Mouse (Mus musculus) stomach, embryonic 16.5 days (tissue): ENCODE data around the gene Cd300lb. TPM values are rescaled to one million over a fixed set of nuclear protein-coding genes. Genes with fewer than 3 reads are reported as not detected.

ENCODE experiments used
- ATAC-seq: fragments of 200-750 bp; cut with Nextera tagmentation; 2 replicates; pipeline ENCODE4 v1.8.0; 2017; ENCODE audit warnings: moderate number of reproducible peaks, moderate TSS enrichment; ENCODE audit not compliant: insufficient read depth, low FRiP score
- H3K27ac ChIP-seq: fragments of 300-500 bp; sonication (generic); 2 replicates; pipeline ENCODE4 v1.5.1; 2014; ENCODE audit warnings: low read length
- H3K27me3 ChIP-seq: fragments of 300-500 bp; sonication (generic); 2 replicates; pipeline ENCODE4 v1.6.1; 2014; ENCODE audit warnings: low read length, control low read depth, mixed read lengths; ENCODE audit not compliant: control insufficient read depth, insufficient read depth
- H3K36me3 ChIP-seq: fragments of 300-500 bp; sonication (generic); 2 replicates; pipeline ENCODE4 v1.6.1; 2014; ENCODE audit warnings: low read length; ENCODE audit not compliant: control insufficient read depth, insufficient read depth
- H3K4me1 ChIP-seq: fragments of 300-500 bp; sonication (generic); 2 replicates; pipeline ENCODE4 v1.6.1; 2014; ENCODE audit warnings: low read length, control low read depth, mixed read lengths; ENCODE audit not compliant: control insufficient read depth, insufficient read depth
- H3K4me2 ChIP-seq: fragments of 300-500 bp; sonication (generic); 2 replicates; pipeline ENCODE4 v1.6.1; 2014; ENCODE audit warnings: low read depth, low read length, mixed read lengths
- H3K4me3 ChIP-seq: fragments of 300-500 bp; sonication (generic); replicated peaks from 2 replicates; pipeline ENCODE4 v1.5.1; 2014; ENCODE audit warnings: mild to moderate bottlenecking, low read length
- H3K9ac ChIP-seq: fragments of 300-500 bp; sonication (generic); 2 replicates; pipeline ENCODE4 v1.6.1; 2014; ENCODE audit warnings: low read length
- H3K9me3 ChIP-seq: fragments of 300-500 bp; sonication (generic); replicated peaks from 2 replicates; pipeline ENCODE4 v1.6.1; 2016; ENCODE audit warnings: low read length, control low read depth; ENCODE audit not compliant: control insufficient read depth
- WGBS: fragments of 180-500 bp; shearing (Covaris S2); extraction: QIAGEN DNeasy Blood & Tissue Kit; methylation state at CpG from one replicate; pipeline ENCODE4 v1.1.7; 2014; 5-methylcytosine and 5-hydroxymethylcytosine counted together
- polyA plus RNA-seq: library from polyadenylated mRNA; unstranded; fragments of >200 nt; fragmentation: Nextera tagmentation; extraction: Ambion mirVana; gene quantifications from 2 replicates; pipeline ENCODE4 v1.2.1, GENCODE M21; 2015

The Cd300lb gene
- 0.74 and 1.2 TPM in 2 replicates for polyA plus RNA-seq

GRCm38 (mm10) chr11:114934144-114934543 lies at the start of gene Cd300lb:
Gene Cd300lb, minus strand, starts transcription at chr11:114934386.
- Histone ChIP-seq H3K9ac (no peak within 1 kb of the TSS), H3K4me2 (no peak within 1 kb of the TSS), H3K36me3 (no peaks in the 10 kb centered on the region), H3K4me3 (no peak within 1 kb of the TSS), H3K9me3 (no peaks in the 10 kb centered on the region), H3K27me3 (no peaks in the 10 kb centered on the region), H3K27ac (no peak within 1 kb of the TSS), H3K4me1 (no peaks in the 10 kb centered on the region)
- no peak for ATAC-seq
- WGBS, result 44% methylated on average over 6 of the region's 6 CpGs

- Histone ChIP-seq H3K9me3 (0 out of 2 replicates have a peak, but pooled peaks cover 4% of the 10 kb centered on the region), H3K4me2 (no peak overlapping the region), H3K9ac (no peak overlapping the region), H3K36me3 (no peaks in the 10 kb centered on the region), H3K4me3 (no peak overlapping the region), H3K27me3 (no peaks in the 10 kb centered on the region), H3K4me1 (no peaks in the 10 kb centered on the region), H3K27ac (no peak overlapping the region)
- 52% methylated on average over 4 of the region's 4 CpGs for WGBS
- no peak for ATAC-seq
Measured at GRCm38 (mm10) chr11:114981866-114982265, 47.7 kb upstream of the Cd300lb start.

- Histone ChIP-seq H3K36me3 (no peaks in the 10 kb centered on the region), H3K4me1 (no peaks in the 10 kb centered on the region), H3K4me3 (no peak overlapping the region), H3K9ac (no peak overlapping the region), H3K27me3 (no peaks in the 10 kb centered on the region), H3K27ac (no peak overlapping the region), H3K4me2 (no peak overlapping the region), H3K9me3 (no peaks in the 10 kb centered on the region)
- ATAC-seq, result no peak
- WGBS, result 74% methylated on average over 10 of the region's 10 CpGs
Measured at GRCm38 (mm10) chr11:114972726-114973125, 38.5 kb upstream of the Cd300lb start.

- WGBS, result 76% methylated on average over 9 of the region's 9 CpGs
- no peak within 1 kb of the TSS for H3K4me2 ChIP-seq
- H3K4me1 ChIP-seq, result no peaks in the 10 kb centered on the region
- no peaks in the 10 kb centered on the region for H3K9me3 ChIP-seq
- no peaks in the 10 kb centered on the region for H3K27me3 ChIP-seq
- no peak within 1 kb of the TSS for H3K9ac ChIP-seq
- H3K27ac ChIP-seq, result no peak within 1 kb of the TSS
- H3K36me3 ChIP-seq, result no peaks in the 10 kb centered on the region
- no peak for ATAC-seq
- H3K4me3 ChIP-seq, result no peak within 1 kb of the TSS
Measured at GRCm38 (mm10) chr11:114968752-114969207, 34.6 kb upstream of the Cd300lb start, which contains the start of gene Cd300c. Gene Cd300c, minus strand, starts transcription at chr11:114969157.

- WGBS, result 54% methylated on average over 3 of the region's 3 CpGs
- ATAC-seq, result no peak
- Histone ChIP-seq H3K36me3 (no peaks in the 10 kb centered on the region), H3K9ac (no peak overlapping the region), H3K4me1 (no peaks in the 10 kb centered on the region), H3K4me3 (no peak overlapping the region), H3K9me3 (no peaks in the 10 kb centered on the region), H3K27ac (no peak overlapping the region), H3K27me3 (no peaks in the 10 kb centered on the region), H3K4me2 (no peak overlapping the region)
Measured at GRCm38 (mm10) chr11:114965182-114965828, 31.1 kb upstream of the Cd300lb start.

GRCm38 (mm10) chr11:114960369-114960768 lies 26.2 kb upstream of the Cd300lb start:
- Histone ChIP-seq H3K27me3 (no peaks in the 10 kb centered on the region), H3K9me3 (no peaks in the 10 kb centered on the region), H3K4me2 (no peak overlapping the region), H3K4me1 (no peaks in the 10 kb centered on the region), H3K36me3 (no peaks in the 10 kb centered on the region), H3K27ac (no peak overlapping the region), H3K9ac (no peak overlapping the region), H3K4me3 (no peak overlapping the region)
- 54% methylated on average over 1 of the region's 1 CpGs for WGBS
- no peak for ATAC-seq

- H3K36me3 ChIP-seq, result no peaks in the 10 kb centered on the region
- no peak overlapping the region for H3K27ac ChIP-seq
- no peak for ATAC-seq
- no peaks in the 10 kb centered on the region for H3K27me3 ChIP-seq
- WGBS, result 68% methylated on average over 4 of the region's 4 CpGs
- no peak overlapping the region for H3K4me3 ChIP-seq
- H3K9ac ChIP-seq, result no peak overlapping the region
- no peaks in the 10 kb centered on the region for H3K9me3 ChIP-seq
- H3K4me2 ChIP-seq, result no peak overlapping the region
- no peaks in the 10 kb centered on the region for H3K4me1 ChIP-seq
Measured at GRCm38 (mm10) chr11:114933591-114933990, 595 bp downstream of the Cd300lb start.

- Histone ChIP-seq H3K4me2 (no peak overlapping the region), H3K4me1 (no peaks in the 10 kb centered on the region), H3K9me3 (no peaks in the 10 kb centered on the region), H3K36me3 (no peaks in the 10 kb centered on the region), H3K4me3 (no peak overlapping the region), H3K9ac (no peak overlapping the region), H3K27ac (no peak overlapping the region), H3K27me3 (no peaks in the 10 kb centered on the region)
- no peak for ATAC-seq
- 76% methylated on average over 5 of the region's 5 CpGs for WGBS
Measured at GRCm38 (mm10) chr11:114931041-114931440, 3.1 kb downstream of the Cd300lb start.

- H3K36me3 ChIP-seq, result no peaks in the 10 kb centered on the region
- H3K9me3 ChIP-seq, result no peaks in the 10 kb centered on the region
- no peak for ATAC-seq
- H3K4me3 ChIP-seq, result no peak overlapping the region
- no peak overlapping the region for H3K9ac ChIP-seq
- WGBS, result 79% methylated on average over 2 of the region's 2 CpGs
- H3K4me1 ChIP-seq, result no peaks in the 10 kb centered on the region
- H3K4me2 ChIP-seq, result no peak overlapping the region
- H3K27ac ChIP-seq, result no peak overlapping the region
- no peaks in the 10 kb centered on the region for H3K27me3 ChIP-seq
Measured at GRCm38 (mm10) chr11:114929581-114929980, 4.6 kb downstream of the Cd300lb start.
